Mouse (Mus musculus) liver, adult 2 months (tissue): Measurements from ENCODE around the gene Wscd1.

Experiments
- CTCF ChIP-seq: fragments of 200-500 bp; IDR thresholded peaks from 2 replicates; pipeline ENCODE4 v1.5.1; 2011; ENCODE audit warnings: low read depth, low read length, control low read depth
- POLR2A ChIP-seq: fragments of 200-500 bp; IDR thresholded peaks from 2 replicates; pipeline ENCODE4 v1.6.1; 2011; ENCODE audit warnings: low read length, control low read depth; ENCODE audit not compliant: insufficient read depth; ENCODE audit errors: extremely low read depth

GRCm38 (mm10) chr11:71822031-71822430 lies 72.3 kb downstream of the Wscd1 start:
- TF ChIP-seq CTCF: no peak
- no peak for TF ChIP-seq POLR2A
